Mouse (Mus musculus): ENCODE measurements around the gene Ldha. TPM values are rescaled to one million over a fixed set of nuclear protein-coding genes. Genes with fewer than 3 reads are reported as not detected.
A peak's percentile ranks its signal among the peaks of the same experiment; 100 is the strongest.

The Ldha gene
- polyA plus RNA-seq, 1 experiment from 2014 or later = 1,645 TPM

DNA sequence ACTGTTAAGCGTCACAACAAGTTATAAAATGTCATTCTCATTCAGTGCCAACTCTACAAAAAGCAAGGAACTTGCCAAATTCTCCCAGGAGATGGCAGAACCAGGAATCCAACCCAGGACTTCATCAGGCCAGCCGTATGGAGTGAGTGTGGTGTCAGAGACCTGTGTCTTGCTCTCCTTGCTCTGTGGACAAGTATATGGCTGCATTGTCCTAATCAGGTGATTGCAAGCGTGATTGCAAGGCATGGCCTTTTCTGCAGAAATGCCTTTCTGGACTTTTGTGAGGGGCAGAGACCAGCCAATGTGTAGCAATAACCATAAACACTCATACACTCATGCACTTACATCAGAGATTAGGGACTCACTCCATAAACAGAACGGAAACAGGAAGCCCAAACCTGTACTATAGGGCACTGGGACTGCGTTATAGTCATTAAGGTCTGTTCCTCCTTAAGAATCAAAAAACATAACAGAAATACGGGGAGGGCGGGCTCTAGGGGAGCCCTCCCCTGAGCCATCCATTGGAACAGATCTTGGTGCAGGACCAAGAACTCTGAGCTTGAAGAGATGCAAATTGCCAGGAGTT lies 7.5 kb upstream of the Ldha start:
- no peak overlapping the region for H3K4me3 ChIP-seq (ENCODE audit: low read depth, low read length)
- no peaks in the 10 kb centered on the region for H3K9me3 ChIP-seq (ENCODE audit: control insufficient read depth, low read depth, low read length)
- H3K4me2 ChIP-seq (replicated peaks; ENCODE audit: low read depth, low read length) = no peak overlapping the region
- no peak for ATAC-seq (ENCODE audit: insufficient number of reproducible peaks, insufficient read depth, low FRiP score, low read depth)
- no peak overlapping the region for H3K27ac ChIP-seq (ENCODE audit: low read length)
- 82% methylated on average over 7 of the region's 7 CpGs for WGBS
- H3K36me3 ChIP-seq (ENCODE audit: control insufficient read depth, insufficient read depth, low read length) = no peaks in the 10 kb centered on the region
- H3K27me3 ChIP-seq (ENCODE audit: control insufficient read depth, insufficient read depth, low read length) = no peaks in the 10 kb centered on the region
- H3K9ac ChIP-seq (replicated peaks; ENCODE audit: low read depth, low read length) = no peak overlapping the region
- H3K4me1 ChIP-seq (ENCODE audit: control insufficient read depth, insufficient read depth, low read length) = peaks cover 10% of the 10 kb centered on the region; the same call in 1 of the 2 replicates

DNA sequence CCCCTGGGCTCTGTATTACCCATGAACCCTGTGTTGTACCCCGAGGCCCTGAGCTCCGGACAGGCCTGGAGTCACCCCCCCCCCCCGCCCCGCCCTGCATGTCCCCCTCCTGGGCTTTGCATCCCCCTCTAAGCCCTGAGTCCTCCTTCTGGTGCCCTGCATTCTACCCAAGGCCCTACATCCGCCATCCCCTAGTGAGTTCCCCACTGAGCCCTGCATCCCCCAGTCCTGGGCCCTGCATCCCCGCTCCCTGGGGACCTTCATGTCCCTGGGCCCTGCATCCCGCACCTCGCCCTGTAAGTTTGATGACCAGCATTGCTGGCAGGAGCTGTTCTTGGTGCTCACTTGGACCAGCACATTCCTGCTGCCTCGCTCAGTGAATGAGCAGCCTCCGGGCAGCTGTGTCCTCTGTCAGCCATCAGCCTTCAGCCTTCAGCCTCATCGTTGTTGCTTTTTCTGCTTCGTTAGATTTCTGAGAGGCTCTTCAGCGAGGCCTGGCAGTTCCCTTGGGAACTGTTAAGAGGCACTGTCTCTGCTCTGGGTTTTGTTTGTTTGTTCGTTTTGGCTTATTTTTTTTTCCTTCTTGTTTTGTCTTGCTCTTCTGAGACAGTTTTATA lies 6.2 kb upstream of the Ldha start:
- Histone ChIP-seq H3K9ac (replicated peaks; ENCODE audit: low read depth, low read length) (no peak overlapping the region), H3K4me3 (ENCODE audit: low read depth, low read length) (no peak overlapping the region), H3K27ac (ENCODE audit: low read length) (no peak overlapping the region), H3K4me2 (replicated peaks; ENCODE audit: low read depth, low read length) (no peak overlapping the region), H3K27me3 (ENCODE audit: control insufficient read depth, insufficient read depth, low read length) (no peaks in the 10 kb centered on the region), H3K4me1 (ENCODE audit: control insufficient read depth, insufficient read depth, low read length) (peaks cover 18% of the 10 kb centered on the region; the same call in 1 of the 2 replicates), H3K9me3 (ENCODE audit: control insufficient read depth, low read depth, low read length) (no peaks in the 10 kb centered on the region), H3K36me3 (ENCODE audit: control insufficient read depth, insufficient read depth, low read length) (no peaks in the 10 kb centered on the region)
- no peak for ATAC-seq (ENCODE audit: insufficient number of reproducible peaks, insufficient read depth, low FRiP score, low read depth)
- WGBS = 55% methylated on average over 14 of the region's 14 CpGs

DNA sequence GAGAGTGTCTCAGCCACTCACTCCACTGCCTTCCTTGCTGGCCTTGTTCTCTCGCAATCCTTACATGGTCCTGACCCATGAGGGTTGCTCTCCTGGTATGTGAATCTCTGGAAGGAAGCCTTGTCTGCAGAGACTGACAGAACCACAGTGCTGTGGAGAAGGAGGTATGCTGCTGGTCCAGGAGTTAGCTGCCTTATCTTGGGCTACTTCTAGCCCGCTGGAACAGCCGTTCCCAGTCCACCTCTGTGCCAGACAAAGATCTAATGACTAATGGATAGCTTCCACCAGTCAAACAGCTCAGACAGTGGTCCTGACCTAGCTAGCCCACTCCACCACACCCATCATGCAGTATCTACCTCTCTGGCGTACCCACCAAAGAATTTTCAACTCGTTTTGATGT lies 4.9 kb upstream of the Ldha start:
- no peaks in the 10 kb centered on the region for H3K27me3 ChIP-seq (ENCODE audit: control insufficient read depth, insufficient read depth, low read length)
- no peak overlapping the region for H3K4me3 ChIP-seq (ENCODE audit: low read depth, low read length)
- H3K9me3 ChIP-seq (ENCODE audit: control insufficient read depth, low read depth, low read length) = no peaks in the 10 kb centered on the region
- no peaks in the 10 kb centered on the region for H3K36me3 ChIP-seq (ENCODE audit: control insufficient read depth, insufficient read depth, low read length)
- H3K4me1 ChIP-seq (ENCODE audit: control insufficient read depth, insufficient read depth, low read length) = peaks cover 21% of the 10 kb centered on the region; the same call in 1 of the 2 replicates
- no peak overlapping the region for H3K4me2 ChIP-seq (replicated peaks; ENCODE audit: low read depth, low read length)
- no peak for ATAC-seq (ENCODE audit: insufficient number of reproducible peaks, insufficient read depth, low FRiP score, low read depth)
- no peak overlapping the region for H3K27ac ChIP-seq (ENCODE audit: low read length)
- WGBS = 61% methylated on average over 5 of the region's 5 CpGs
- H3K9ac ChIP-seq (replicated peaks; ENCODE audit: low read depth, low read length) = no peak overlapping the region

DNA sequence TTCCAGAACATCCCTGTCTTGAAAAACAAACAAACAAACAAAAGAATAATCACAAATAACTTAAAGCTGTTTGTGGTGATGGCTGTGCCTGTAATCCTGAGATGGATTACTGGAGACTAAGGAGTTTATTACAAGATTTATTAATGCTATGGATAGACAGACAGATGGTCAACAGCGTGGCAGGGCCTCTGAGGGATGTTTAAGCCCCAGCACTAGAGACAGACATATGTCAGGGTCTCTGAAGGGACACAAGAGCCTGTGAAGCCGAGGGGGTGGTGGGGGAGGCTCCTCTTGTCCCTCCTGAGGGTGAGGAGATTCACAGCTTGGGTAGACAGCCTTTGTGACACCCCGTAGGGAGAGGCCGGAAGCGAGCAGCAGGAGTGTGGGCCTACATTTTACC lies 4.2 kb upstream of the Ldha start:
- 65% methylated on average over 5 of the region's 5 CpGs for WGBS
- Histone ChIP-seq H3K9me3 (ENCODE audit: control insufficient read depth, low read depth, low read length) (no peaks in the 10 kb centered on the region), H3K4me2 (replicated peaks; ENCODE audit: low read depth, low read length) (no peak overlapping the region), H3K27me3 (ENCODE audit: control insufficient read depth, insufficient read depth, low read length) (no peaks in the 10 kb centered on the region), H3K4me1 (ENCODE audit: control insufficient read depth, insufficient read depth, low read length) (peaks cover 21% of the 10 kb centered on the region; the same call in 1 of the 2 replicates), H3K9ac (replicated peaks; ENCODE audit: low read depth, low read length) (no peak overlapping the region), H3K4me3 (ENCODE audit: low read depth, low read length) (no peak overlapping the region), H3K36me3 (ENCODE audit: control insufficient read depth, insufficient read depth, low read length) (no peaks in the 10 kb centered on the region), H3K27ac (ENCODE audit: low read length) (no peak overlapping the region)
- ATAC-seq (ENCODE audit: insufficient number of reproducible peaks, insufficient read depth, low FRiP score, low read depth) = no peak

DNA sequence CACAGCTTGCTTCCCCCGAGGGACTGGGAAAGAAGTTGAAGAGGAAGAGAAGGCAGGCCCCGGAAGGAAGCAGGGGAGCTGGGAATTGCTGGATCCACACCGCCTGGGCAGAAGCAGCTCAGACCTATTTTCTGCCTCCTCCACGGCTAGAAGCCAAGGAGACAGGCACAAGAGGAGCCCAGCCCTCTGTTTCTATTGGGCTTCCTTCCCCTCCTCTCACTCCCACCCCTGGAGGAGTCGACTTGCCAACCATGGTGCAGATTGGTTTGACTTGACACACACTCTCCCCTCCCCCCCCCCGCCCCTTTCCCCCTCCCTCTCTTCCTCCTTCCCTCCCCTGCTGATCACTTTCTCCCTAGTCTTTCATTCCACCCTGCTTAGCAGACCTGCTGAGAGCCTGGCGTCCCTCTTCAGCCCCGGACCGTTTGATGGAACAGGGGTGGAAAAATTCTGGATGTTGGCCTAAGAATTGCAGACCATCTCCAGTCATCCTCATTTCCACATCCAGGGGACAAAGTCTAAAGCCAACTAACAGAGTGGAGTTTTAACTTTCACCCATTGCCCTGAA lies 3.1 kb upstream of the Ldha start:
- Histone ChIP-seq H3K27ac (ENCODE audit: low read length) (peak overlapping the region; percentile 74; the same call in 1 of the 2 replicates), H3K4me2 (replicated peaks; ENCODE audit: low read depth, low read length) (0 out of 2 replicates have a peak overlapping the region, but pooled peaks have one; percentile 10), H3K4me3 (ENCODE audit: low read depth, low read length) (no peak overlapping the region), H3K27me3 (ENCODE audit: control insufficient read depth, insufficient read depth, low read length) (no peaks in the 10 kb centered on the region), H3K36me3 (ENCODE audit: control insufficient read depth, insufficient read depth, low read length) (no peaks in the 10 kb centered on the region), H3K4me1 (ENCODE audit: control insufficient read depth, insufficient read depth, low read length) (peaks cover 21% of the 10 kb centered on the region; the same call in 1 of the 2 replicates), H3K9ac (replicated peaks; ENCODE audit: low read depth, low read length) (no peak overlapping the region), H3K9me3 (ENCODE audit: control insufficient read depth, low read depth, low read length) (no peaks in the 10 kb centered on the region)
- 3% methylated on average over 9 of the region's 9 CpGs for WGBS
- ATAC-seq (ENCODE audit: insufficient number of reproducible peaks, insufficient read depth, low FRiP score, low read depth) = peak; percentile 46; the same call in 1 of the 2 replicates

DNA sequence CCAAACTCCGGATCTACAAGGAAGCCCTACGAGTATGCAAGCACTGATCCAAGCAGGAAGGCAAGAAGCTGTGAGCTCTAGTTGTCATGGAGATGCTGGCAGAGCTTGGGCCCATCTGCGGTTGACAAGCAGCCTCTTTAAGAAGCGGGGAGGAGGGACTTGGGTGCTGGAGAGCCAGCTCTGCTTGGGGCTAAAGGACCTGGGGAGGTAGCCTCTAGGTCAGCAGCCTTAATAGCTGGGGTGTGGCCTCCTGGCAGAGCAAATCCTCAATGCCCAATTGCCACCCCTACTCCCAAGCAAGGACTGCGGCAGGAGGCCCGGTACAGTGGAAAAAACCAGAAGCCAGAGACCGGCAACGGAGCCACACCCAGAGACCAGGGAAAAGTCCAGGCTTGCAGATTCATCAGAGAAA lies 2.4 kb upstream of the Ldha start:
- no peaks in the 10 kb centered on the region for H3K27me3 ChIP-seq (ENCODE audit: control insufficient read depth, insufficient read depth, low read length)
- peak overlapping the region; percentile 74; the same call in 1 of the 2 replicates for H3K27ac ChIP-seq (ENCODE audit: low read length)
- 6% methylated on average over 8 of the region's 8 CpGs for WGBS
- no peaks in the 10 kb centered on the region for H3K36me3 ChIP-seq (ENCODE audit: control insufficient read depth, insufficient read depth, low read length)
- H3K9me3 ChIP-seq (ENCODE audit: control insufficient read depth, low read depth, low read length) = no peaks in the 10 kb centered on the region
- peaks cover 21% of the 10 kb centered on the region; the same call in 1 of the 2 replicates for H3K4me1 ChIP-seq (ENCODE audit: control insufficient read depth, insufficient read depth, low read length)
- H3K4me3 ChIP-seq (ENCODE audit: low read depth, low read length) = no peak overlapping the region
- no peak overlapping the region for H3K9ac ChIP-seq (replicated peaks; ENCODE audit: low read depth, low read length)
- ATAC-seq (ENCODE audit: insufficient number of reproducible peaks, insufficient read depth, low FRiP score, low read depth) = peak; percentile 54
- H3K4me2 ChIP-seq (replicated peaks; ENCODE audit: low read depth, low read length) = no peak overlapping the region; the same call in 1 of the 2 replicates

DNA sequence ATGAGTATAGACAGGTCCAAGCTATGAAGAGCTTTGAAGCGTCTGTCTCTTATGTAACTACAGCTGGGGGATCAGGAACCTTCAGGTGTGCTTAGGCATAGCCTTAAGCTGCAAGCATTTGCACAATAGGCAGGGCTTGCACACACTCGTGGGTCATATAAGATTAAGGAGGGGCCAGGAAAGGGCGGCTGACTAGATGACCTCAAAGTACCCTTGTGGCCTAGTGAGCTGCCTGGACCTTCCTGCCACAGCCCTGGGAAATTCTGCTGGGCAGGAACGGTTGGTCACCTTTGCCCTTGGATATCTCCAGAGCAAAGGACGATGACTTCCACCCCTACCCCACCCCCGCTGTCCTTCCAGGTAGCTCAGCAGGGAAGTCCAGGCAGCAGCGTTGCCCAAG lies 1.8 kb upstream of the Ldha start:
- no peaks in the 10 kb centered on the region for H3K27me3 ChIP-seq (ENCODE audit: control insufficient read depth, insufficient read depth, low read length)
- H3K4me2 ChIP-seq (replicated peaks; ENCODE audit: low read depth, low read length) = no peak overlapping the region
- no peaks in the 10 kb centered on the region for H3K9me3 ChIP-seq (ENCODE audit: control insufficient read depth, low read depth, low read length)
- no peak overlapping the region for H3K4me3 ChIP-seq (ENCODE audit: low read depth, low read length)
- H3K4me1 ChIP-seq (ENCODE audit: control insufficient read depth, insufficient read depth, low read length) = peaks cover 21% of the 10 kb centered on the region; the same call in 1 of the 2 replicates
- H3K36me3 ChIP-seq (ENCODE audit: control insufficient read depth, insufficient read depth, low read length) = no peaks in the 10 kb centered on the region
- peak overlapping the region; percentile 74; the same call in 1 of the 2 replicates for H3K27ac ChIP-seq (ENCODE audit: low read length)
- peak; percentile 39 for ATAC-seq (ENCODE audit: insufficient number of reproducible peaks, insufficient read depth, low FRiP score, low read depth)
- 33% methylated on average over 7 of the region's 7 CpGs for WGBS
- no peak overlapping the region for H3K9ac ChIP-seq (replicated peaks; ENCODE audit: low read depth, low read length)

DNA sequence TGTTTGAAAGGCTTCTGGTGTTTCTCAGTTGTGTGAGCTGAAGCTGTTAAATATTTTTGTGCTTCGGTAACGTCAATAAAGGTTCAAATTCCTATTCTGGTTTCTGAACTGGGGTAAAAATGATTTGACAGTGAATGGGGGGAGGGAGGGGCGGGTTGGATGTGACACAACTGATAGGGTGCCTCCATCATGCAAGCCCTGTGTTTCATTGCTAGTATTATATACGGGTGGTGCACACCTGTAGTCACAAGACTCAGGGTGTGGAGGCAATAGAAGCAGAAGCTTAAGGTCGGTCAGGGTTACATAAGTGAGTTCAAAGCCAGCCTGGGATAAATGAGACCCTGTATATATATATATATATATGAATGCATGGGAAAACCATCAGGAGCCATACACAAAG lies 1.4 kb upstream of the Ldha start:
- Histone ChIP-seq H3K9me3 (ENCODE audit: control insufficient read depth, low read depth, low read length) (no peaks in the 10 kb centered on the region), H3K4me3 (ENCODE audit: low read depth, low read length) (no peak overlapping the region), H3K4me1 (ENCODE audit: control insufficient read depth, insufficient read depth, low read length) (peaks cover 25% of the 10 kb centered on the region; the same call in 1 of the 2 replicates), H3K36me3 (ENCODE audit: control insufficient read depth, insufficient read depth, low read length) (no peaks in the 10 kb centered on the region), H3K27me3 (ENCODE audit: control insufficient read depth, insufficient read depth, low read length) (no peaks in the 10 kb centered on the region), H3K27ac (ENCODE audit: low read length) (no peak overlapping the region; the same call in 1 of the 2 replicates), H3K9ac (replicated peaks; ENCODE audit: low read depth, low read length) (no peak overlapping the region), H3K4me2 (replicated peaks; ENCODE audit: low read depth, low read length) (no peak overlapping the region)
- ATAC-seq (ENCODE audit: insufficient number of reproducible peaks, insufficient read depth, low FRiP score, low read depth) = no peak
- 63% methylated on average over 5 of the region's 5 CpGs for WGBS

Data from stomach, embryonic 14.5 days (tissue).